Mouse (Mus musculus): ENCODE results near the gene Cnih3. TPM values are rescaled to one million over a fixed set of nuclear protein-coding genes. Genes with fewer than 3 reads are reported as not detected.
A peak's percentile ranks its signal among the peaks of the same experiment; 100 is the strongest.

Cnih3 gene
- total RNA-seq, 2 experiments from 2014 or later: 64.2 to 66.6 TPM

- DNase-seq (ENCODE audit: extremely low spot score in 1 of 2, low spot score in 1 of 2): no peak
These were observed 6.9 kb upstream of the Cnih3 start for GRCm38 (mm10) chr1:181345547-181345946.

- no peak for DNase-seq (ENCODE audit: extremely low spot score in 1 of 2, low spot score in 1 of 2)
These were observed 423 bp upstream of the Cnih3 start for GRCm38 (mm10) chr1:181352043-181352366.

DNA sequence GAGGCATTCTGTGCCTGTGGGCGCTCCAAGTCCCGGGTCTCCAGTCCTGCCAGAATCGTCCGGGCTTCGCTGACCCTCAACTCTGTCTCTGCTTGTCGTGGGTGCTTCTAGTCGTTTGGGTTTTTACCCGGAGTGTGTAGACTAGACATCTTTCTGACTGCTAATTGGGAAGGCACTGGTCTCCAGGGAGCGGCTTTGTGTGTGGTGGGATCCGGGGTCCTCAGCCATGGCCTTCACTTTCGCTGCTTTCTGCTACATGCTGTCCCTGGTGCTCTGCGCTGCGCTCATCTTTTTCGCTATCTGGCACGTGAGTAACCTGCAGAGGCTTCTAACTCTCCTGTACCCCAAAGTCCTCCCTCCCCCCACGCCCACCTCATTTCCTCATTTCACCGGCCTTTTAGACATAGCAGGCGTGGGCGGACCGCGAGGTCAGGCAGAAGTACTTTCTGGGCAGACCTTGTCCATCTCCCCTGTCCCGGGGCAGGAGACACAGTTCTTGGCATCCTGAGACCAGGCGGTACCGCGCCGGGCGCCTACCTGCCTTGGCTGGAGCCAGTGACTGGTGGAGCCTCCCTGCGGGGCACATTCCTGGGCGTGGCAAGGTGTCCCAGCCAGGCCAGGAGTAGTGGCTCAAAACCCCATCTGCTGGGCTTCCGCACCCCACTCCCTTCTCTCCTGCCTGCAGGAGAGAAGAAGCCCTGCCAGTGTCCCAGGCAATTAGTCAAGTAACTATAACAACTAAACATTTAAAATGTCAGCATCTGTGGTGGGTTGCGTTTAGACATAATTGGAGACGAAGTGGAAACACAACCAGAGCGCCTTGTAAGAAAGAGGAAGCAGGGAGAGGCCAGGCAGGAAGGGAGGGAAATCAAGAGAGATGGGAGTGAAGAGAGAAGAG lies 1.0 kb downstream of the Cnih3 start:
- no peak for DNase-seq (ENCODE audit: extremely low spot score in 1 of 2, low spot score in 1 of 2)

DNA sequence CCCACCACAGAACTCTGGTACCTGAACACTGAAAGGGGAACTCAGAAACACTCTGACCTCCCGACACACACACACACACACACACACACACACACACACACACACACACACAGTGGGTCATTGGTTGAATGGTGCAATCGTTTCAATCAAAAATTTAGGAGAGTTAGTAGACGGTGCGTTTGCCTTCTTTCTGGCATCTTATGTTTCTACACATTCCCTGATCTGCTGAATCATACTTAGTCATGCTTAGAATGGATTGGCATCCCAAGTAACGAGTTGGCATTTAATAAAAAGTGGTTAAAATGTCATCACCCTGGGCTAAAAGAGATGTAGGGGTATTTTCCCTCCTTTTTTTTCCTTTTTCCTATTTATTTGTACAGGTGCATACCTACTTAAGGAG lies 3.3 kb downstream of the Cnih3 start:
- no peak for DNase-seq (ENCODE audit: extremely low spot score in 1 of 2, low spot score in 1 of 2)

DNA sequence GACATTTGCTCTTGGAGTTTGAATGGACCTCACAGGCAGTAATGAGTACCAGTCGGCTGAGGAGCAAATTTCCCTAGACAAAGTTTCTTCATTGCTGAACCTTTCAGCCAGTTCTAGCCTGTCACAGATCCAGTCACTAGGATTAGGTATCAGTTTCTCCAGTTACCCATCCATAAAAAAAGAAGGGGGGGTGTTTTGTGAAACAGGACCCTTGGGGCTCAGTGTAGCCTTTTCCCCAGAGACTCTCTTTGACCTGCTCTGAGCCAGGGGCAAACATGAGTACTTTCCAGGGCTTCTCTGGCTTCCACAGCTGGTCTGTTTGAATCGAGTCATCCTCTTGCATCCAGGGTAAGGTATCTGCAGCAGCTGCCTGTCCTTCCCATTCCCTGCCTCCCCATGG lies 5.4 kb downstream of the Cnih3 start:
- DNase-seq (ENCODE audit: extremely low spot score in 1 of 2, low spot score in 1 of 2): no peak

DNA sequence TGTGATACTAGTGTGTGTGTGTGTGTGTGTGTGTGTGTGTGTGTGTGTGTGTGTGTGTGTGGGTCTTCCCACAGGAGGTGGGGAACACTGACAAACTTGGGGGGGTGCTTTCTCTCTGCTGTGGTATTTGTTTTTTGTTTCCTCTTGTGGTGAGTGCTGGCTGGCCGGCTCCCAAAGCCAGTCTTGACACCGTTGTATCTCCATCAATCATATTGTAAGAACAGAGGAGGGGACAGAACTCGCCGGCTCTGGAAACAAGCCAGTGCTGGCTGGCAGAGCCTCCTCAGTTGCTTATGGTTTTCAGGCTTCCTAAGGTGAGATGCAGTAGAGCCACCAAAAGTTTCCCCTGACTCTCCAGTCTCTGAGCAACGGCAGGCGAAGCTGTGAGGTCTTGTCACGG lies 6.1 kb downstream of the Cnih3 start:
- no peak for DNase-seq (ENCODE audit: extremely low spot score in 1 of 2, low spot score in 1 of 2)

- DNase-seq (ENCODE audit: extremely low spot score in 1 of 2, low spot score in 1 of 2): no peak
These were observed 8.3 kb downstream of the Cnih3 start for GRCm38 (mm10) chr1:181360732-181361131.

DNA sequence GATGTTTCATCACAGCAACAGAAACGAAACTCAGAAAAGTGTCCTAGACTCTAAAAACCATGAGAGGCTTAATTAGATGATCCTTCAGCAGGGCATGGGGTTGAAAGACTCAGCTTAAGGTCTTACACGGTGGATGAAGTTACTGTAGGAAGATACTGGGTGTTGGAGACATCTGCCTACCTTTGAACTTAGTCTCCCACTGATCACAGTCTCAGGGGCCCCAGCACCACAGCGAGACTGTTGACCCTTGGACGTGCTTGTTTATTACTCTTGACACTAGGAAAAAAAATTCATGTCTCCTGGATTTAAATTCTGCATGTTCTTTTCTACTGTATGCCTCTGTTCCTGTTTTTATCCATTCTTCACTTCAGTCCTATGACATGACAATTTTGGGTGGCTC lies 11.6 kb downstream of the Cnih3 start:
- no peak for DNase-seq (ENCODE audit: extremely low spot score in 1 of 2, low spot score in 1 of 2)

DNA sequence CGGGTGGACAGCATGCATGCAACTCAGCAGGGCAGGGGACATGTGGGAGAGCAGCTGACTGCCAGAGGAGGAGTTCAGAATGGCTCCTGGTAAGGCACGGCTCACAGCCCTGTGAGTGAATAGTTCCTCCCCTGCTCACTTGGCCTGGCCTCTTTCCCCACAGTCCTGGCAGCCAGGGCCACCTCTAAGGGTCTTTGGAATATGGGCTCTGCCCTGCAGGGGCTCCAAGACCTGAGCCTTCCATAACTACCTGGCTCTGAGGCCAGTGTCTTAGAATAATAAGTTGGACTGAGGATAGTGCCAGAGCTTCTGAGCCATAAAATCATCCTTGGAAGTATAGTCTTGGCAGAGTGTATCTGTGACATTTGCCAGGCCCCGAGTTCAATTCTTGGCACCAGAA lies 12.9 kb downstream of the Cnih3 start:
- no peak for DNase-seq (ENCODE audit: extremely low spot score in 1 of 2, low spot score in 1 of 2)

GRCm38 (mm10) chr1:181368789-181369570 lies 16.6 kb downstream of the Cnih3 start:
- no peak for DNase-seq (ENCODE audit: extremely low spot score in 1 of 2, low spot score in 1 of 2)

DNA sequence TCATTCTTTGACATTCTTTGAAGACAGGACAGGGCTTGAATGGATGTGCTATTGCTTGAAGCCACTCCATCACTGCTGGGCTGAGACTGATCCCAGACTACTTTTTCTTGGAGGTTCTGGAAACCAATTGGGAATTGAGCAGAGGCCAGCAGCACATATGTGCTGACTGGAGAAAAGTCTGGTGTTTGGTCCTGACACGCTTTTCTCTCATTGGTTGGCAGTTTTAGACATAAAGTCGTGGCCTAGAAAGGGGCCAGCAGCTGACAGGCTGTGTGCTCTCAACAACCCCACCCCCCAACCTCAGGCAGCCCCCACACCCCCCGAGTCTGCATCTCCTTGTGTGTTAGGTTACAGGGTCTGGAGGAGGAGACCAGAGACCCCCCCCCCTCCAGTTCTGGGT lies 17.9 kb downstream of the Cnih3 start:
- no peak for DNase-seq (ENCODE audit: extremely low spot score in 1 of 2, low spot score in 1 of 2)

- no peak for DNase-seq (ENCODE audit: extremely low spot score in 1 of 2, low spot score in 1 of 2)
These were observed 18.8 kb downstream of the Cnih3 start for GRCm38 (mm10) chr1:181371226-181371625.

GRCm38 (mm10) chr1:181372306-181372705 lies 19.9 kb downstream of the Cnih3 start:
- DNase-seq (ENCODE audit: extremely low spot score in 1 of 2, low spot score in 1 of 2): no peak

- DNase-seq (ENCODE audit: extremely low spot score in 1 of 2, low spot score in 1 of 2): no peak
These were observed 22.4 kb downstream of the Cnih3 start for GRCm38 (mm10) chr1:181374627-181375374.

GRCm38 (mm10) chr1:181376431-181376830 lies 24.0 kb downstream of the Cnih3 start:
- no peak for DNase-seq (ENCODE audit: extremely low spot score in 1 of 2, low spot score in 1 of 2)

- DNase-seq (ENCODE audit: extremely low spot score in 1 of 2, low spot score in 1 of 2): peak in 1 of 2 experiments; percentile 59
These were observed 27.2 kb downstream of the Cnih3 start for GRCm38 (mm10) chr1:181379664-181380063.

GRCm38 (mm10) chr1:181381410-181382010 lies 29.1 kb downstream of the Cnih3 start:
- no peak for DNase-seq (ENCODE audit: extremely low spot score in 1 of 2, low spot score in 1 of 2)

- DNase-seq (ENCODE audit: extremely low spot score in 1 of 2, low spot score in 1 of 2): no peak
These were observed 36.8 kb downstream of the Cnih3 start for GRCm38 (mm10) chr1:181389264-181389663.

- no peak for DNase-seq (ENCODE audit: extremely low spot score in 1 of 2, low spot score in 1 of 2)
These were observed 40.1 kb downstream of the Cnih3 start for GRCm38 (mm10) chr1:181392489-181392888.
